ENCODE assay signal across 24 mouse cellular contexts in genomic region chr10:43290638-43291230, GRCm38 (mm10).
A peak's percentile ranks its signal among the peaks of the same experiment; 100 is the strongest.
DNase-seq lines count a peak whose midpoint lies in the region; ATAC-seq and TF ChIP-seq lines count a peak whose summit lies in the region.
"Had no signal": no experiment of that assay in that cellular context is flagged by ENCODE, and none has a peak within 500 bp of the region (broad histone marks: within the 10 kb centered on the region; RNA-seq: fewer than 3 reads in every experiment).

No protein-coding gene starts in this region.

- TF ChIP-seq CTCF in stomach, postnatal 0 days (IDR thresholded peaks at IDR 0.05; ENCODE audit: low read depth), result no peak

- no peak overlapping the region for H3K4me2 ChIP-seq in stomach, embryonic 15.5 days
- H3K4me2 ChIP-seq in stomach, postnatal 0 days (replicated peaks; ENCODE audit: low read depth), result no peak overlapping the region
- H3K4me2 ChIP-seq in liver, embryonic 15.5 days, result peak overlapping the region; percentile 46
- H3K4me2 ChIP-seq: embryonic facial prominence, embryonic 12.5 days; forebrain, embryonic 12.5 days; hindbrain, embryonic 15.5 days; midbrain, embryonic 13.5 days; neural tube, embryonic 12.5 days had no signal

- DNase-seq in stomach, postnatal 0 days (ENCODE audit: low spot score), result no peak
- no peak for DNase-seq in layer of hippocampus, adult 9-10 months (ENCODE audit: low spot score)
- DNase-seq: adrenal gland, postnatal 10 days; cerebellum, adult 18-20 months; cerebellum, postnatal 14 days; gastrocnemius, adult 2 months; kidney, adult 11 months; right cerebral cortex, postnatal 14 days; spleen, adult 18-20 months; thymus, postnatal 25 days had no signal

- H3K9ac ChIP-seq in stomach, embryonic 15.5 days, result no peak overlapping the region
- no peak overlapping the region for H3K9ac ChIP-seq in stomach, postnatal 0 days (ENCODE audit: low read length)
- H3K9ac ChIP-seq in liver, embryonic 15.5 days, result no peak overlapping the region
- H3K9ac ChIP-seq: embryonic facial prominence, embryonic 12.5 days; forebrain, embryonic 12.5 days; hindbrain, embryonic 15.5 days; midbrain, embryonic 13.5 days; neural tube, embryonic 12.5 days had no signal

- H3K36me3 ChIP-seq in stomach, embryonic 15.5 days, result no peaks in the 10 kb centered on the region
- no peaks in the 10 kb centered on the region for H3K36me3 ChIP-seq in stomach, postnatal 0 days (ENCODE audit: control insufficient read depth, insufficient read depth, low read length)
- H3K36me3 ChIP-seq in liver, embryonic 15.5 days (replicated peaks), result no peaks in the 10 kb centered on the region
- H3K36me3 ChIP-seq: embryonic facial prominence, embryonic 12.5 days; forebrain, embryonic 12.5 days; heart, embryonic 10.5 days; hindbrain, embryonic 15.5 days; limb, embryonic 10.5 days; midbrain, embryonic 13.5 days; neural tube, embryonic 12.5 days had no signal

- H3K4me3 ChIP-seq in stomach, embryonic 15.5 days (replicated peaks), result no peak overlapping the region
- no peak overlapping the region for H3K4me3 ChIP-seq in stomach, postnatal 0 days (ENCODE audit: low read depth, low read length)
- no peak overlapping the region for H3K4me3 ChIP-seq in liver, embryonic 15.5 days (replicated peaks)
- H3K4me3 ChIP-seq: embryonic facial prominence, embryonic 12.5 days; forebrain, embryonic 12.5 days; gastrocnemius, adult 2 months; heart, embryonic 10.5 days; hindbrain, embryonic 15.5 days; limb, embryonic 10.5 days; midbrain, embryonic 13.5 days; neural tube, embryonic 12.5 days had no signal

- H3K4me1 ChIP-seq in stomach, embryonic 15.5 days, result no peaks in the 10 kb centered on the region
- no peaks in the 10 kb centered on the region for H3K4me1 ChIP-seq in stomach, postnatal 0 days (replicated peaks; ENCODE audit: control insufficient read depth, insufficient read depth)
- H3K4me1 ChIP-seq in liver, embryonic 15.5 days (replicated peaks), result peaks cover 31% of the 10 kb centered on the region
- H3K4me1 ChIP-seq: forebrain, embryonic 12.5 days; neural tube, embryonic 12.5 days had no signal

- no peak overlapping the region for H3K27ac ChIP-seq in stomach, embryonic 15.5 days
- no peak overlapping the region for H3K27ac ChIP-seq in stomach, postnatal 0 days (replicated peaks)
- peak overlapping the region; percentile 77 for H3K27ac ChIP-seq in liver, embryonic 15.5 days (replicated peaks)
- H3K27ac ChIP-seq: embryonic facial prominence, embryonic 12.5 days; forebrain, embryonic 12.5 days; gastrocnemius, adult 2 months; heart, embryonic 10.5 days; hindbrain, embryonic 15.5 days; limb, embryonic 10.5 days; macrophage; midbrain, embryonic 13.5 days; neural tube, embryonic 12.5 days had no signal

- peak; percentile 58; the same call in 1 of the 2 replicates for ATAC-seq in stomach, embryonic 15.5 days (ENCODE audit: insufficient read depth, low FRiP score, low read depth)
- ATAC-seq in stomach, postnatal 0 days (ENCODE audit: low FRiP score, low TSS enrichment), result no peak
- peak; percentile 43; the same call in 1 of the 2 replicates for ATAC-seq in common myeloid progenitor, adult 5-6 weeks (replicated peaks; ENCODE audit: low read depth, poor library complexity, severe bottlenecking)
- peak; percentile 75 for ATAC-seq in liver, embryonic 15.5 days (ENCODE audit: insufficient read depth)
- no peak for ATAC-seq in monocyte, adult 5-6 weeks (replicated peaks; ENCODE audit: insufficient number of reproducible peaks, low FRiP score, low TSS enrichment, poor library complexity, severe bottlenecking)
- no peak for ATAC-seq in megakaryocyte, adult 5-6 weeks (ENCODE audit: poor library complexity, severe bottlenecking)
- ATAC-seq: lung, postnatal 0 days; midbrain, embryonic 13.5 days had no signal

- WGBS in stomach, embryonic 15.5 days, result 65% methylated on average over 2 of the region's 2 CpGs
- 64% methylated on average over 2 of the region's 2 CpGs for WGBS in stomach, postnatal 0 days
- WGBS in liver, embryonic 15.5 days (ENCODE audit: insufficient replicate concordance), result 15% methylated on average over 2 of the region's 2 CpGs

- H3K9me3 ChIP-seq in stomach, embryonic 15.5 days, result no peaks in the 10 kb centered on the region
- no peaks in the 10 kb centered on the region for H3K9me3 ChIP-seq in stomach, postnatal 0 days (ENCODE audit: control insufficient read depth, low read length)
- H3K9me3 ChIP-seq in liver, embryonic 15.5 days (replicated peaks), result no peaks in the 10 kb centered on the region
- H3K9me3 ChIP-seq: embryonic facial prominence, embryonic 12.5 days; forebrain, embryonic 12.5 days; heart, embryonic 10.5 days; hindbrain, embryonic 15.5 days; limb, embryonic 10.5 days; midbrain, embryonic 13.5 days; neural tube, embryonic 12.5 days had no signal

- TF ChIP-seq EP300 in stomach, postnatal 0 days (optimal IDR thresholded peaks at IDR 0.05), result no peak

- no peaks in the 10 kb centered on the region for H3K27me3 ChIP-seq in stomach, embryonic 15.5 days (replicated peaks)
- H3K27me3 ChIP-seq in stomach, postnatal 0 days (ENCODE audit: control insufficient read depth, insufficient read depth, low read length), result no peaks in the 10 kb centered on the region
- H3K27me3 ChIP-seq in liver, embryonic 15.5 days, result no peaks in the 10 kb centered on the region
- H3K27me3 ChIP-seq: embryonic facial prominence, embryonic 12.5 days; forebrain, embryonic 12.5 days; hindbrain, embryonic 15.5 days; midbrain, embryonic 13.5 days; neural tube, embryonic 12.5 days had no signal

Comparison
In these comparisons a context has a peak if more than half of its experiments do, and no peak if none do; other contexts are left out.
1. ATAC-seq: peak in stomach, embryonic 15.5 days (single experiment), common myeloid progenitor, adult 5-6 weeks (single experiment) and liver, embryonic 15.5 days (single experiment); none in stomach, postnatal 0 days (single experiment), monocyte, adult 5-6 weeks (single experiment) and megakaryocyte, adult 5-6 weeks (single experiment).